Mouse (Mus musculus) cerebellum, adult 2 months (tissue): ENCODE results near the gene Tmcc1.

Experiments
- CTCF ChIP-seq: fragments of 200-500 bp; IDR thresholded peaks from 2 replicates; pipeline ENCODE4 v1.5.1; 2011; ENCODE audit warnings: low read depth, mild to moderate bottlenecking, control low read depth, low read length, moderate library complexity, borderline replicate concordance; ENCODE audit not compliant: insufficient read depth
- POLR2A ChIP-seq: fragments of 200-500 bp; IDR thresholded peaks from 2 replicates; pipeline ENCODE4 v1.6.1; 2011; ENCODE audit warnings: low read length, control low read depth, borderline replicate concordance; ENCODE audit not compliant: insufficient read depth

- TF ChIP-seq CTCF (no peak), POLR2A (no peak)
These were observed 82.7 kb downstream of the Tmcc1 start for GRCm38 (mm10) chr6:116110588-116110987.
